Comparison of ENCODE assay signal across 17 mouse cellular contexts in genomic region chr2:172845536-172846310, GRCm38 (mm10).
DNase-seq lines count a peak whose midpoint lies in the region; ATAC-seq and TF ChIP-seq lines count a peak whose summit lies in the region.
"Had no signal": no experiment of that assay in that cellular context is flagged by ENCODE, and none has a peak within 500 bp of the region (broad histone marks: within the 10 kb centered on the region; RNA-seq: fewer than 3 reads in every experiment).

No protein-coding gene starts in this region.

- no peaks in the 10 kb centered on the region for H3K9me3 ChIP-seq in hindbrain, embryonic 13.5 days
- H3K9me3 ChIP-seq in hindbrain, embryonic 16.5 days (ENCODE audit: control insufficient read depth, low read length) = no peaks in the 10 kb centered on the region
- H3K9me3 ChIP-seq in lung, embryonic 16.5 days (ENCODE audit: control insufficient read depth, low read length) = no peaks in the 10 kb centered on the region
- no peaks in the 10 kb centered on the region for H3K9me3 ChIP-seq in stomach, postnatal 0 days (ENCODE audit: control insufficient read depth, low read length)
- H3K9me3 ChIP-seq: forebrain, embryonic 15.5 days; lung, embryonic 15.5 days; neural tube, embryonic 15.5 days; stomach, embryonic 15.5 days had no signal

- no peak for TF ChIP-seq EP300 in stomach, postnatal 0 days (optimal IDR thresholded peaks at IDR 0.05)

- H3K9ac ChIP-seq in hindbrain, embryonic 13.5 days = peak overlapping the region; percentile 5; the same call in 1 of the 2 replicates
- no peak overlapping the region for H3K9ac ChIP-seq in hindbrain, embryonic 16.5 days (ENCODE audit: low read depth, low read length)
- H3K9ac ChIP-seq in lung, embryonic 16.5 days (ENCODE audit: low read length) = 0 out of 2 replicates have a peak overlapping the region, but pooled peaks have one; percentile 34
- H3K9ac ChIP-seq in stomach, postnatal 0 days (ENCODE audit: low read length) = peak overlapping the region; percentile 13; the same call in 1 of the 2 replicates
- H3K9ac ChIP-seq: forebrain, embryonic 15.5 days; lung, embryonic 15.5 days; neural tube, embryonic 15.5 days; stomach, embryonic 15.5 days had no signal

- H3K4me2 ChIP-seq in hindbrain, embryonic 13.5 days = no peak overlapping the region
- no peak overlapping the region for H3K4me2 ChIP-seq in hindbrain, embryonic 16.5 days (ENCODE audit: low read length)
- no peak overlapping the region for H3K4me2 ChIP-seq in lung, embryonic 16.5 days (ENCODE audit: low read depth, low read length)
- no peak overlapping the region for H3K4me2 ChIP-seq in stomach, postnatal 0 days (replicated peaks; ENCODE audit: low read depth)
- H3K4me2 ChIP-seq: forebrain, embryonic 15.5 days; lung, embryonic 15.5 days; neural tube, embryonic 15.5 days; stomach, embryonic 15.5 days had no signal

- no peak overlapping the region for H3K4me3 ChIP-seq in hindbrain, embryonic 13.5 days
- H3K4me3 ChIP-seq in hindbrain, embryonic 16.5 days (ENCODE audit: low read length) = no peak overlapping the region
- H3K4me3 ChIP-seq in lung, embryonic 16.5 days (ENCODE audit: low read length) = no peak overlapping the region
- no peak overlapping the region for H3K4me3 ChIP-seq in stomach, postnatal 0 days (ENCODE audit: low read depth, low read length)
- H3K4me3 ChIP-seq: forebrain, embryonic 15.5 days; lung, embryonic 15.5 days; neural tube, embryonic 15.5 days; stomach, embryonic 15.5 days had no signal

- DNase-seq in embryo, embryonic 11 days = peak; percentile 48
- DNase-seq in embryo, embryonic 10 days (ENCODE audit: low spot score) = no peak
- DNase-seq in lung, adult 18-20 months = no peak
- peak; percentile 42 for DNase-seq in stomach, postnatal 0 days (ENCODE audit: low spot score)
- no peak for DNase-seq in gastrocnemius, postnatal 4 days (ENCODE audit: low spot score in 2 of 2)
- DNase-seq: cerebellum, adult 9-10 months; heart, postnatal 10 days; liver; retina, postnatal 1 day; thymus, postnatal 4 days had no signal

- H3K4me1 ChIP-seq in hindbrain, embryonic 13.5 days (replicated peaks) = peaks cover 6% of the 10 kb centered on the region; the same call in 1 of the 2 replicates
- no peaks in the 10 kb centered on the region for H3K4me1 ChIP-seq in hindbrain, embryonic 16.5 days (ENCODE audit: control insufficient read depth, insufficient read depth, low read depth, low read length)
- H3K4me1 ChIP-seq in lung, embryonic 16.5 days (replicated peaks; ENCODE audit: control insufficient read depth, insufficient read depth, low read length) = peaks cover 2% of the 10 kb centered on the region; the same call in 1 of the 2 replicates
- H3K4me1 ChIP-seq in stomach, postnatal 0 days (replicated peaks; ENCODE audit: control insufficient read depth, insufficient read depth) = no peaks in the 10 kb centered on the region
- H3K4me1 ChIP-seq: forebrain, embryonic 15.5 days; neural tube, embryonic 15.5 days had no signal

- TF ChIP-seq CTCF in stomach, postnatal 0 days (IDR thresholded peaks at IDR 0.05; ENCODE audit: low read depth) = no peak

- H3K36me3 ChIP-seq in hindbrain, embryonic 13.5 days = no peaks in the 10 kb centered on the region
- no peaks in the 10 kb centered on the region for H3K36me3 ChIP-seq in hindbrain, embryonic 16.5 days (ENCODE audit: control insufficient read depth, insufficient read depth, low read length)
- H3K36me3 ChIP-seq in lung, embryonic 16.5 days (ENCODE audit: control insufficient read depth, insufficient read depth, low read length) = no peaks in the 10 kb centered on the region
- no peaks in the 10 kb centered on the region for H3K36me3 ChIP-seq in stomach, postnatal 0 days (ENCODE audit: control insufficient read depth, insufficient read depth, low read length)
- H3K36me3 ChIP-seq: forebrain, embryonic 15.5 days; lung, embryonic 15.5 days; neural tube, embryonic 15.5 days; stomach, embryonic 15.5 days had no signal

- ATAC-seq in hindbrain, embryonic 13.5 days (ENCODE audit: low FRiP score) = no peak
- ATAC-seq in hindbrain, embryonic 16.5 days = no peak; the same call in 1 of the 2 replicates
- no peak for ATAC-seq in lung, embryonic 16.5 days (ENCODE audit: low read depth)
- ATAC-seq in stomach, postnatal 0 days (ENCODE audit: low FRiP score, low TSS enrichment) = 0 out of 2 replicates have a peak, but pooled peaks have one; percentile 22
- ATAC-seq: forebrain, embryonic 15.5 days had no signal

- WGBS in hindbrain, embryonic 13.5 days = 66% methylated on average over 31 of the region's 31 CpGs
- 68% methylated on average over 31 of the region's 31 CpGs for WGBS in hindbrain, embryonic 16.5 days
- 50% methylated on average over 31 of the region's 31 CpGs for WGBS in lung, embryonic 16.5 days
- WGBS in stomach, postnatal 0 days = 45% methylated on average over 31 of the region's 31 CpGs

- 0 out of 2 replicates have a peak, but pooled peaks cover 6% of the 10 kb centered on the region for H3K27me3 ChIP-seq in hindbrain, embryonic 13.5 days
- H3K27me3 ChIP-seq in hindbrain, embryonic 16.5 days (replicated peaks; ENCODE audit: control insufficient read depth, insufficient read depth, low read length) = no peaks in the 10 kb centered on the region
- no peaks in the 10 kb centered on the region for H3K27me3 ChIP-seq in lung, embryonic 16.5 days (ENCODE audit: control insufficient read depth, insufficient read depth, low read depth, low read length)
- H3K27me3 ChIP-seq in stomach, postnatal 0 days (ENCODE audit: control insufficient read depth, insufficient read depth, low read length) = no peaks in the 10 kb centered on the region
- H3K27me3 ChIP-seq: forebrain, embryonic 15.5 days; lung, embryonic 15.5 days; neural tube, embryonic 15.5 days; stomach, embryonic 15.5 days had no signal

- H3K27ac ChIP-seq in hindbrain, embryonic 13.5 days = no peak overlapping the region
- no peak overlapping the region for H3K27ac ChIP-seq in hindbrain, embryonic 16.5 days (ENCODE audit: low read depth, low read length)
- no peak overlapping the region for H3K27ac ChIP-seq in lung, embryonic 16.5 days (ENCODE audit: low read length)
- H3K27ac ChIP-seq in stomach, postnatal 0 days (replicated peaks) = no peak overlapping the region
- H3K27ac ChIP-seq: forebrain, embryonic 15.5 days; lung, embryonic 15.5 days; neural tube, embryonic 15.5 days; stomach, embryonic 15.5 days had no signal

Comparison
In these comparisons a context has a peak if more than half of its experiments do, and no peak if none do; other contexts are left out.
1. DNase-seq: peak in embryo, embryonic 11 days (single experiment) and stomach, postnatal 0 days (single experiment); none in embryo, embryonic 10 days (single experiment), lung, adult 18-20 months (0 of 2) and gastrocnemius, postnatal 4 days (0 of 2).